Mouse (Mus musculus): Measurements from ENCODE around the gene Slc23a3.
A peak's percentile ranks its signal among the peaks of the same experiment; 100 is the strongest.

Slc23a3 gene

DNA sequence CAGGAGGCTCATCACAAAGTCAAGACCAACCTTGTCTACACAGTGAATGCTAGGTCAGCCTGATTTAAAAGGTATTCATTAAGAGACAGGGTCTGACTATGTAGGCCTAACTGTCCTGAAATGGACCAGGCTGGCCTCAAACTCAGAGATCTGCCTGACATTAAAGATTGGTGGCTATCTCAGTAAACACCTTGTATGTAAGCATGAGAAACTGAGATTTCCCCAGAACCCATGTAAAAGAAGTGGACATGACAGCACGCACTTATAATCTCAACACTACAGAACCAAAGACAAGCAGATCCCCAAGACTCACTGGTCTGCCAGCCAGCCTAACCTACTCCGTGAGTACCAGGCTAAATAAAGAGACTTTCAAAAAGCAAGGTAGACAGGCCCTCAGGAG lies 4.8 kb upstream of the Slc23a3 start:
- no peak for DNase-seq (ENCODE audit: low spot score)

GRCm38 (mm10) chr1:75136730-75137129 lies 3.0 kb upstream of the Slc23a3 start:
- DNase-seq (ENCODE audit: low spot score) = no peak

DNA sequence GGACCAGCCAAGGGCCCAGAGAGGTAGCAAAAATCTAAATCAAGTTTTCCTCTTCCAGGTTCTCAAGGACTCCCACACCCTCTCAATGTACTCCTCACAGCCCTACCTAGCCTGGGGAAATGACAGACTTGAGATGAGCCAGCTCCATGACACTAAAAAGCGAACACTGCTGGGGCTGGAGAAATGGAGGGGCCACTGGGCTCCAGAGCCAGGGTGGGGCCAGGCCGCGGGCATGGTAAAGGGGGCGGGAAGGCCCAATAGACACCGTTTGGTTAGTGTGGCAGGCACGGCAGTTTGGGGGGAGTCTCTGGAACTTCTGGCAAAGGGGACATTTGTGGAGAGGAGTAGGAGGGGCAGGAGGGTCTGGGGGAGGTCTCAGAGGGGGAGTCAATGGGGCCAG lies 2.6 kb upstream of the Slc23a3 start:
- DNase-seq (ENCODE audit: low spot score) = no peak

- no peak for DNase-seq (ENCODE audit: low spot score)
Measured at GRCm38 (mm10) chr1:75128641-75129040, 5.0 kb downstream of the Slc23a3 start.

DNA sequence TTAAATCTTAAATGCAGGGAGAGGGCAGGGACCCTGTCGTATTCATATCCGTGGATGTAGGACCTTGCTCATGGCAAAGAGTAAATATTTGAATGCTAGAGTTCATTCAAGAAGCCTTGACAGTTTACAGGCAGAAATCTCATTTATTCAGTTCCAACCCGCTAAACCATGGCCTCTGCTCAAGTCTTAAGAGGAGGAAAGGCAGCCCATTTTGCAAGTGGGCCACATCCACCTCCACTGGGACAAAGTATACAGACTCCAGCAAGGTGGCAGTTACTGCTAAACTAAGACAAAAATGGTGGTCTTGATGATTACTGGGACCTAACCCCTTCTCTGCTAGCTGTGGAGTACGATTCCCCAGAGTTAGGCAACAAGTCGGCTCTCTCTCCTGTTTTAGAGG lies 8.3 kb downstream of the Slc23a3 start:
- DNase-seq (ENCODE audit: low spot score) = no peak

- DNase-seq (ENCODE audit: low spot score) = peak; percentile 97
Measured at GRCm38 (mm10) chr1:75124346-75125321, 9.1 kb downstream of the Slc23a3 start, which contains the start of gene Nhej1. Gene Nhej1 (minus strand): TSS chr1:75125200.

DNA sequence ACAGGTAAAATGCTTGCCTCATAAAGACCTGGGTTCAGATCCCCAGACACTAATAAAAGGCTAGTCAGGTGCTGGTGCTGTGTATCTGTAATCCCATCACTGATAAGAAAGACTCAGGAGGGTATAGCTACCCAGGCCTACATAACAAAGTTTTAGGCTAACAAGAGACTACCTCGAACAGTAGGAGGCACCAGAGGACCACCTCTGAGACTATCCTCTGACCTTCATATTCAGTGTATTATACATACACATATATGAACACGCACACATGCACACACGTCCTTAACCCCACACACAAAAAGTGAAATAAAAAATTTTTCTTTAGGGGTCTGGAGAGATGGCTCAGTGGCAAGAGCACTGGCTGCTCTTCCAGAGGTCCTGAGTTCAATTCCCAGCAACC lies 11.5 kb downstream of the Slc23a3 start:
- DNase-seq (ENCODE audit: low spot score) = no peak
